Mouse (Mus musculus): ENCODE results near the gene Olfr822. TPM values are rescaled to one million over a fixed set of nuclear protein-coding genes. Genes with fewer than 3 reads are reported as not detected.
"Not testable (repeated sequence)": the region's sequence is repeated elsewhere in the genome, so short reads cannot be mapped to it uniquely, and the experiment has no call there.

Gene Olfr822
- not detected in 2 replicates for polyA plus RNA-seq (2012; rRNA removed)

GRCm38 (mm10) chr10:130070910-130071309 is at the start of gene Olfr822:
TSS of gene Olfr822 (plus strand) at chr10:130071210.
- no peaks in the 10 kb centered on the region for H3K27me3 ChIP-seq (ENCODE audit: control insufficient read depth, insufficient read depth, low read length)
- TF ChIP-seq POLR2A (IDR thresholded peaks at IDR 0.05; ENCODE audit: borderline replicate concordance, insufficient read depth, low read length) (no peak), CTCF (IDR thresholded peaks at IDR 0.05; ENCODE audit: borderline replicate concordance, insufficient read depth, low read depth, low read length) (no peak)
- DNase-seq, result no peak
- H3K4me3 ChIP-seq (replicated peaks; ENCODE audit: insufficient read depth, low read depth, low read length), result no peak within 1 kb of the TSS
- no peaks in the 10 kb centered on the region for H3K4me1 ChIP-seq (ENCODE audit: control insufficient read depth, insufficient read depth, low read length)
- no peak within 1 kb of the TSS for H3K27ac ChIP-seq (ENCODE audit: insufficient read depth, low read length)

GRCm38 (mm10) chr10:130030048-130030447 is 41.0 kb upstream of the Olfr822 start, which contains the start of gene Olfr821:
TSS of gene Olfr821 (plus strand) at chr10:130030348.
- TF ChIP-seq POLR2A (IDR thresholded peaks at IDR 0.05; ENCODE audit: borderline replicate concordance, insufficient read depth, low read length) (no peak), CTCF (IDR thresholded peaks at IDR 0.05; ENCODE audit: borderline replicate concordance, insufficient read depth, low read depth, low read length) (no peak)

DNA sequence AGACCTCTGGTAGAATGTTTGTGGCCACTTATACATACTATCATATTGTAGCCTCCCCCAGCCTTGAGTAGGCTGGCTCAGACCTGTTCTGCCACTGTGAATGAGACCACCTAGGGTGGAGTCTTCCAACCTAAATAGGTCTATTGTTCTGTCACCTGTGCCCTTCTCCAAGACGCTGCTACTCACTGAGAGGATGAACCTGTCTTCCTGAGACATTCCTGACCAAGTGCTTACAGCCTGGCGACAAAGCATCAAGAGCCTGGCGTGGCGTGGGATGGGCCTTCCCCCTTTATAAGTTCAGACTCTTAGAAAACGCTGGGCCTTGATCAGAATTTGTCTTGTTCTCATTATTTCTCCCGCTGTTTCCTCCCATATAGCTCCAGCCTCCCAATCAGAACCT is 33.9 kb upstream of the Olfr822 start:
- H3K27me3 ChIP-seq (ENCODE audit: control insufficient read depth, insufficient read depth, low read length), result no peaks in the 10 kb centered on the region
- DNase-seq, result no peak
- H3K27ac ChIP-seq (ENCODE audit: insufficient read depth, low read length), result no peak overlapping the region
- TF ChIP-seq CTCF (IDR thresholded peaks at IDR 0.05; ENCODE audit: borderline replicate concordance, insufficient read depth, low read depth, low read length), result no peak
- TF ChIP-seq POLR2A (IDR thresholded peaks at IDR 0.05; ENCODE audit: borderline replicate concordance, insufficient read depth, low read length), result no peak
- no peaks in the 10 kb centered on the region for H3K4me1 ChIP-seq (ENCODE audit: control insufficient read depth, insufficient read depth, low read length)
- H3K4me3 ChIP-seq (replicated peaks; ENCODE audit: insufficient read depth, low read depth, low read length), result no peak overlapping the region
- 66% methylated on average over 6 of the region's 6 CpGs for WGBS

More at GRCm38 (mm10) chr10:130030048-130030447, 41.0 kb upstream of the Olfr822 start, which contains the start of gene Olfr821:
- Histone ChIP-seq H3K27me3 (ENCODE audit: control insufficient read depth, insufficient read depth, low read length) (no peaks in the 10 kb centered on the region), H3K4me3 (replicated peaks; ENCODE audit: insufficient read depth, low read depth, low read length) (no peak within 1 kb of the TSS), H3K4me1 (ENCODE audit: control insufficient read depth, insufficient read depth, low read length) (no peaks in the 10 kb centered on the region), H3K27ac (ENCODE audit: insufficient read depth, low read length) (no peak within 1 kb of the TSS)
- DNase-seq, result no peak

- TF ChIP-seq CTCF (IDR thresholded peaks at IDR 0.05; ENCODE audit: borderline replicate concordance, insufficient read depth, low read depth, low read length), result no peak
- TF ChIP-seq POLR2A (IDR thresholded peaks at IDR 0.05; ENCODE audit: borderline replicate concordance, insufficient read depth, low read length), result no peak
- H3K4me1 ChIP-seq (ENCODE audit: control insufficient read depth, insufficient read depth, low read length), result no peaks in the 10 kb centered on the region
- 26% methylated on average over 5 of the region's 5 CpGs for WGBS
These were observed 21.9 kb downstream of the Olfr822 start for GRCm38 (mm10) chr10:130092838-130093440.

DNA sequence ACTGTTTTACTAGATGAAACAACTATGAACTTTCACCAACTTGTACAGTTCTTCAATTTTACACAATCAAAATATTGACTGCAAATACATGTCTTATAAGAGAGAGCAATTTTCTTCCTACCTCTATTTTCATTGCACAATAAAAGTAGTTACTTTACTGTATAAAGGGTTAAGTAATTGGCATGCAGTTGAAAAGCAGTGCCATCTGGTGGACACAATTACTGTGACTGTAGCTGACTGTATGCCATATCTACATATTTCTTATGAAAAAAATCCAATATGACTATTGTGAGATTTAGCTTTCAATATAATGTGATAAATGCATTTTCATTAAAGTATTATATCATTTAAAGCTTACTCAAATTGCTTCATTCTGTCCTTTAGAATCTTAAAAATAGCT is 25.1 kb downstream of the Olfr822 start:
- TF ChIP-seq POLR2A (IDR thresholded peaks at IDR 0.05; ENCODE audit: borderline replicate concordance, insufficient read depth, low read length) (no peak), CTCF (IDR thresholded peaks at IDR 0.05; ENCODE audit: borderline replicate concordance, insufficient read depth, low read depth, low read length) (no peak)
- Histone ChIP-seq H3K4me1 (ENCODE audit: control insufficient read depth, insufficient read depth, low read length) (no peaks in the 10 kb centered on the region), H3K27me3 (ENCODE audit: control insufficient read depth, insufficient read depth, low read length) (no peaks in the 10 kb centered on the region), H3K4me3 (replicated peaks; ENCODE audit: insufficient read depth, low read depth, low read length) (no peak overlapping the region), H3K27ac (ENCODE audit: insufficient read depth, low read length) (no peak overlapping the region)
- no peak for DNase-seq

More at GRCm38 (mm10) chr10:130092838-130093440, 21.9 kb downstream of the Olfr822 start:
- H3K27me3 ChIP-seq (ENCODE audit: control insufficient read depth, insufficient read depth, low read length), result no peaks in the 10 kb centered on the region
- peak; percentile 3 to 10 for DNase-seq
- no peak overlapping the region for H3K27ac ChIP-seq (ENCODE audit: insufficient read depth, low read length)
- no peak overlapping the region for H3K4me3 ChIP-seq (replicated peaks; ENCODE audit: insufficient read depth, low read depth, low read length)

GRCm38 (mm10) chr10:130115283-130115682 is 44.3 kb downstream of the Olfr822 start, which contains the start of gene Olfr823:
TSS of gene Olfr823 (minus strand) at chr10:130115383.
- H3K27ac ChIP-seq (ENCODE audit: insufficient read depth, low read length); H3K4me1 ChIP-seq (ENCODE audit: control insufficient read depth, insufficient read depth, low read length); H3K4me3 ChIP-seq (replicated peaks; ENCODE audit: insufficient read depth, low read depth, low read length); H3K27me3 ChIP-seq (ENCODE audit: control insufficient read depth, insufficient read depth, low read length); DNase-seq: not testable (repeated sequence)
- WGBS, result 79% methylated on average over 1 of the region's 1 CpGs

DNA sequence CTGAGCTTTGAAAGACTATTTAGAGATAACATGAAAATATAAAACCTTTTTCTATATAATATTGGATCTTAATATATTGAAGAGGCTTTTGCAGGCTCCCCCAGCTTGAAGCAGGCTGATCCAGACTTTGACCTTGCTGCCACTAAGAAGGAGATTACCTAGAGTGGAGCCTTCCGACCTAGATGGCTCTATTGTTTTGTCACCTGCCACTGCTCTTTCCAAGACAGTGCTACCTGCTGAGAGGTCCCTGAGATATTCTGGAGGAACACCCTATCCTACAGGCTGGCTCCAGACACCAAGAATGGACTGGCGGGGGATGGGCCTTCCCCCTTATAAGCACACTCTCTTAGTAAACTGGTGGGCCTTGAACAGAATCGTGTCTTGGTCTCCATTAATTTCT is 45.0 kb downstream of the Olfr822 start:
- H3K27ac ChIP-seq (ENCODE audit: insufficient read depth, low read length); H3K27me3 ChIP-seq (ENCODE audit: control insufficient read depth, insufficient read depth, low read length); H3K4me3 ChIP-seq (replicated peaks; ENCODE audit: insufficient read depth, low read depth, low read length); DNase-seq; H3K4me1 ChIP-seq (ENCODE audit: control insufficient read depth, insufficient read depth, low read length): not testable (repeated sequence)
- WGBS, result 54% methylated on average over 3 of the region's 3 CpGs

Other genes with a start within 250 kb of the Olfr822 start
- gene Olfr812, start 225.1 kb upstream of the Olfr822 start, polyA plus RNA-seq (2012; rRNA removed), result not detected in 2 replicates
- gene Olfr813, start 215.8 kb upstream of the Olfr822 start, polyA plus RNA-seq (2012; rRNA removed), result not detected in 2 replicates
- not detected in 2 replicates for gene Olfr814, start 191.4 kb upstream of the Olfr822 start, polyA plus RNA-seq (2012; rRNA removed)
- not detected in 2 replicates for gene Olfr815, start 165.3 kb upstream of the Olfr822 start, polyA plus RNA-seq (2012; rRNA removed)
- not detected in 2 replicates for gene Olfr816, start 155.6 kb upstream of the Olfr822 start, polyA plus RNA-seq (2012; rRNA removed)
- not detected in 2 replicates for gene Olfr818, start 122.1 kb upstream of the Olfr822 start, polyA plus RNA-seq (2012; rRNA removed)
- not detected in 2 replicates for gene Olfr819, start 103.9 kb upstream of the Olfr822 start, polyA plus RNA-seq (2012; rRNA removed)
- not detected in 2 replicates for gene Olfr247, start 95.1 kb upstream of the Olfr822 start, polyA plus RNA-seq (2012; rRNA removed)
- gene Gm10310, start 86.1 kb upstream of the Olfr822 start, polyA plus RNA-seq (2012; rRNA removed), result not detected in 2 replicates
- not detected in 2 replicates for gene Olfr820, start 58.6 kb upstream of the Olfr822 start, polyA plus RNA-seq (2012; rRNA removed)
- not detected in 2 replicates for gene Olfr821, start 40.9 kb upstream of the Olfr822 start, polyA plus RNA-seq (2012; rRNA removed)
- not detected in 2 replicates for gene Olfr823, start 44.2 kb downstream of the Olfr822 start, polyA plus RNA-seq (2012; rRNA removed)
- not detected in 2 replicates for gene Olfr824, start 58.8 kb downstream of the Olfr822 start, polyA plus RNA-seq (2012; rRNA removed)
- not detected in 2 replicates for gene Olfr825, start 95.6 kb downstream of the Olfr822 start, polyA plus RNA-seq (2012; rRNA removed)
- not detected in 2 replicates for gene Olfr826, start 113.0 kb downstream of the Olfr822 start, polyA plus RNA-seq (2012; rRNA removed)
- not detected in 2 replicates for gene Olfr827, start 143.2 kb downstream of the Olfr822 start, polyA plus RNA-seq (2012; rRNA removed)
- gene Neurod4, start 209.0 kb downstream of the Olfr822 start, polyA plus RNA-seq (2012; rRNA removed), result 0.30 and 0.38 TPM in 2 replicates

Data from cerebellum, adult 2 months (tissue).